Mouse (Mus musculus) spleen, postnatal 14 days (tissue): Measurements from ENCODE around the gene Magi1.

Experiments
- DNase-seq, 2 experiments: peaks; one replicate each; pipeline ENCODE4 v3.0.0; 2021 to 2022; ENCODE audit warnings: low spot score in 2 of 2

Magi1 gene

GRCm38 (mm10) chr6:94257831-94258173, 25.9 kb downstream of the Magi1 start:
- no peak for DNase-seq

GRCm38 (mm10) chr6:94256982-94257830, 26.5 kb downstream of the Magi1 start:
- DNase-seq, result no peak

- no peak for DNase-seq
Measured at GRCm38 (mm10) chr6:94253943-94254342, 29.8 kb downstream of the Magi1 start.

GRCm38 (mm10) chr6:94251358-94251945, 32.3 kb downstream of the Magi1 start:
- DNase-seq, result no peak

- no peak for DNase-seq
Measured at GRCm38 (mm10) chr6:94249286-94249790, 34.4 kb downstream of the Magi1 start.

- no peak for DNase-seq
Measured at GRCm38 (mm10) chr6:94241251-94241650, 42.5 kb downstream of the Magi1 start.

- no peak for DNase-seq
Measured at GRCm38 (mm10) chr6:94238643-94239042, 45.1 kb downstream of the Magi1 start.

- no peak for DNase-seq
Measured at GRCm38 (mm10) chr6:94236899-94237298, 46.8 kb downstream of the Magi1 start.

GRCm38 (mm10) chr6:94232243-94232785, 51.4 kb downstream of the Magi1 start:
- DNase-seq, result no peak

- DNase-seq, result no peak
Measured at GRCm38 (mm10) chr6:94231831-94232230, 51.9 kb downstream of the Magi1 start.

GRCm38 (mm10) chr6:94231367-94231766, 52.4 kb downstream of the Magi1 start:
- DNase-seq, result no peak

GRCm38 (mm10) chr6:94230918-94231317, 52.8 kb downstream of the Magi1 start:
- no peak for DNase-seq

- DNase-seq, result no peak
Measured at GRCm38 (mm10) chr6:94230129-94230528, 53.6 kb downstream of the Magi1 start.

GRCm38 (mm10) chr6:94226262-94226661, 57.5 kb downstream of the Magi1 start:
- DNase-seq, result no peak

- no peak for DNase-seq
Measured at GRCm38 (mm10) chr6:94225832-94226231, 57.9 kb downstream of the Magi1 start.

- no peak for DNase-seq
Measured at GRCm38 (mm10) chr6:94225091-94225490, 58.6 kb downstream of the Magi1 start.

GRCm38 (mm10) chr6:94222253-94222652, 61.5 kb downstream of the Magi1 start:
- DNase-seq, result no peak

- no peak for DNase-seq
Measured at GRCm38 (mm10) chr6:94221750-94222149, 62.0 kb downstream of the Magi1 start.

- DNase-seq, result no peak
Measured at GRCm38 (mm10) chr6:94218076-94218475, 65.6 kb downstream of the Magi1 start.

- no peak for DNase-seq
Measured at GRCm38 (mm10) chr6:94215834-94216233, 67.9 kb downstream of the Magi1 start.

- no peak for DNase-seq
Measured at GRCm38 (mm10) chr6:94214895-94215538, 68.7 kb downstream of the Magi1 start.

- DNase-seq, result no peak
Measured at GRCm38 (mm10) chr6:94205926-94206325, 77.8 kb downstream of the Magi1 start.
